Mouse (Mus musculus): Measurements from ENCODE around the gene Opn5. TPM values are rescaled to one million over a fixed set of nuclear protein-coding genes. Genes with fewer than 3 reads are reported as not detected.

Opn5 gene
- polyA plus RNA-seq (2015; fragmentation: Nextera tagmentation; extraction: Ambion mirVana) = not detected in 2 replicates

GRCm38 (mm10) chr17:42611295-42611694, at the start of gene Opn5:
Opn5 (minus strand) TSS chr17:42611395.

Other genes starting within 250 kb of the Opn5 start
- gene Adgrf4, start 80.9 kb upstream of the Opn5 start, polyA plus RNA-seq (2015; fragmentation: Nextera tagmentation; extraction: Ambion mirVana) = 0.17 TPM in 1 of 2 replicates, not detected in the other
- gene Adgrf2, start 130.8 kb upstream of the Opn5 start, polyA plus RNA-seq (2015; fragmentation: Nextera tagmentation; extraction: Ambion mirVana) = not detected in 2 replicates

All from adrenal gland, postnatal 0 days (tissue).